Mouse (Mus musculus): ENCODE measurements around the gene Tmem178b.

DNA sequence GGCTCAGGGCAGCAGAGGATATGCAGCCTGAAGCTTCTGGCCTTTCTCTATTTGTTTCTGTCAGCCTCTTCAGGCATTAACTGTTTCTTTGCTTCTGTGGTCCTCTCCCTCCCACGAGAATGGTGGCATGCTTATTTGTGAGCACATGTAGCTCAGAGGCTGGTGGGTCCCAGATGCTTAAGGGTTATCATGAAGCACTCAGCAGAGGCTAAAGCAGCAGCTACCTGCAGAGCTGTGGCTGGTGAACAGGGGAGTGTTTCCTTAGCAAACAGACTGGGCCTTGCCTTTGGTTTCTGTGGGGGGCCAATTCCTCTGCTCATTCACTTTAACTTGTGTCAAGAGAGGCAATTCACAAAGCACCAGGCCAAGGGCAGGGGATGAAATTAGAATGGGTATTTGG, 203.0 kb downstream of the Tmem178b start:
- no peak for TF ChIP-seq CTCF (IDR thresholded peaks at IDR 0.05; ENCODE audit: low read depth)
- TF ChIP-seq EP300 (IDR thresholded peaks at IDR 0.05; ENCODE audit: low read depth), result no peak

Data from heart, postnatal 0 days (tissue).